Mouse (Mus musculus) liver, embryonic 14.5 days (tissue): ENCODE results near the gene Zfp287. TPM values are rescaled to one million over a fixed set of nuclear protein-coding genes. Genes with fewer than 3 reads are reported as not detected.
A peak's percentile ranks its signal among the peaks of the same experiment; 100 is the strongest.
"Not testable (repeated sequence)": the region's sequence is repeated elsewhere in the genome, so short reads cannot be mapped to it uniquely, and the experiment has no call there.

Source experiments
- ATAC-seq: fragments of 200-750 bp; cut with Nextera tagmentation; 2 replicates; pipeline ENCODE4 v1.8.0; 2017; ENCODE audit warnings: moderate number of reproducible peaks, mild to moderate bottlenecking, moderate library complexity; ENCODE audit not compliant: insufficient read depth
- DNase-seq, 3 experiments: peaks; one replicate each; pipeline ENCODE4 v3.0.0-alpha.2; 2012 to 2013; ENCODE audit warnings: low read depth in 3 of 3, low spot score in 3 of 3
- H3K27ac ChIP-seq: fragments of 300-500 bp; sonication (generic); 2 replicates; pipeline ENCODE4 v1.5.1; 2014; ENCODE audit warnings: moderate library complexity, mild to moderate bottlenecking, control low read depth, inconsistent platforms
- H3K27me3 ChIP-seq: fragments of 300-500 bp; sonication (generic); 2 replicates; pipeline ENCODE4 v1.6.1; 2014; ENCODE audit warnings: mild to moderate bottlenecking, low read length, moderate library complexity; ENCODE audit not compliant: control insufficient read depth, insufficient read depth
- H3K36me3 ChIP-seq: fragments of 300-500 bp; sonication (generic); replicated peaks from 2 replicates; pipeline ENCODE4 v1.6.1; 2014; ENCODE audit warnings: low read depth; ENCODE audit not compliant: control insufficient read depth, insufficient read depth
- H3K4me1 ChIP-seq, 2 experiments: fragments of 200-500 bp in 1 of 2; fragments of 300-500 bp in 1 of 2; sonication (generic) in 1 of 2; replicated peaks; 2 replicates each; pipeline ENCODE4 v1.6.1; 2012 to 2014; ENCODE audit warnings: antibody characterized with exemption in 1 of 2, inconsistent platforms in 1 of 2, low read length in 1 of 2; ENCODE audit not compliant: control insufficient read depth in 2 of 2, insufficient read depth in 2 of 2
- H3K4me2 ChIP-seq: fragments of 300-500 bp; sonication (generic); 2 replicates; pipeline ENCODE4 v1.6.1; 2014; ENCODE audit warnings: low read depth, mild to moderate bottlenecking, control low read depth, moderate library complexity
- H3K4me3 ChIP-seq, 2 experiments: fragments of 200-500 bp in 1 of 2; fragments of 300-500 bp in 1 of 2; sonication (generic) in 1 of 2; 2 replicates each; pipeline ENCODE4 v1.5.1; 2012 to 2014; ENCODE audit warnings: low read depth in 2 of 2, low read length in 2 of 2, mild to moderate bottlenecking in 2 of 2, control low read depth in 1 of 2, inconsistent platforms in 1 of 2, moderate library complexity in 1 of 2; ENCODE audit not compliant: insufficient read depth in 1 of 2
- H3K9ac ChIP-seq: fragments of 300-500 bp; sonication (generic); replicated peaks from 2 replicates; pipeline ENCODE4 v1.6.1; 2014; ENCODE audit warnings: mild to moderate bottlenecking, control low read depth, moderate library complexity
- H3K9me3 ChIP-seq: fragments of 300-500 bp; sonication (generic); 2 replicates; pipeline ENCODE4 v1.6.1; 2016; ENCODE audit warnings: low read length, mixed read lengths; ENCODE audit not compliant: control insufficient read depth
- CTCF ChIP-seq: IDR thresholded peaks from 2 replicates; pipeline ENCODE4 v1.5.1; 2016; ENCODE audit warnings: antibody characterized with exemption, low read depth, control low read depth
- EP300 ChIP-seq: IDR thresholded peaks from 2 replicates; pipeline ENCODE4 v1.6.1; 2016; ENCODE audit warnings: antibody characterized with exemption, low read depth
- whole genome bisulfite sequencing: fragments of 180-500 bp; shearing (Covaris S2); extraction: QIAGEN DNeasy Blood & Tissue Kit; methylation state at CpG from one replicate; pipeline ENCODE4 v1.1.7; 2014; ENCODE audit not compliant: insufficient replicate concordance; 5-methylcytosine and 5-hydroxymethylcytosine counted together
- polyA plus RNA-seq, 2 experiments: library from polyadenylated mRNA; depleted of rRNA in 1 of 2; stranded (reverse) in 1 of 2; unstranded in 1 of 2; fragments of >200 nt; fragmentation: Nextera tagmentation in 1 of 2; extraction: Ambion mirVana in 1 of 2; gene quantifications; 2 replicates each; pipeline versions ENCODE4 v1.2.1 to v1.2.3; 2012 to 2014

Zfp287 gene
- polyA plus RNA-seq, 2 experiments, result 0.22 to 0.26 TPM

GRCm38 (mm10) chr11:62757143-62757507 is 25.4 kb upstream of the Zfp287 start:
- Histone ChIP-seq H3K4me2 (peak overlapping the region; percentile 29), H3K9me3 (no peaks in the 10 kb centered on the region), H3K36me3 (no peaks in the 10 kb centered on the region), H3K4me3 (no peak overlapping the region), H3K27me3 (peaks cover 4% of the 10 kb centered on the region), H3K4me1 (no peaks in the 10 kb centered on the region), H3K27ac (no peak overlapping the region), H3K9ac (no peak overlapping the region)
- TF ChIP-seq EP300 (no peak), CTCF (no peak)
- DNase-seq, result no peak
- ATAC-seq, result peak; percentile 23; the same call in 1 of the 2 replicates
- 8% methylated on average over 7 of the region's 7 CpGs for WGBS

GRCm38 (mm10) chr11:62756456-62757142 is 24.9 kb upstream of the Zfp287 start:
- 6% methylated on average over 36 of the region's 36 CpGs for WGBS

GRCm38 (mm10) chr11:62752780-62753179 is 21.1 kb upstream of the Zfp287 start, which contains the start of gene Gm10428:
TSS of gene Gm10428 (plus strand) at chr11:62753100.
- Histone ChIP-seq H3K9ac (no peak within 1 kb of the TSS), H3K4me3 (no peak within 1 kb of the TSS), H3K27ac (no peak within 1 kb of the TSS), H3K9me3 (no peaks in the 10 kb centered on the region), H3K36me3 (no peaks in the 10 kb centered on the region), H3K27me3 (peaks cover 4% of the 10 kb centered on the region), H3K4me2 (no peak within 1 kb of the TSS), H3K4me1 (no peaks in the 10 kb centered on the region)
- no peak for ATAC-seq
- TF ChIP-seq CTCF, result no peak
- TF ChIP-seq EP300, result no peak
- no peak for DNase-seq
- 67% methylated on average over 8 of the region's 8 CpGs for WGBS

More at GRCm38 (mm10) chr11:62756456-62757142, 24.9 kb upstream of the Zfp287 start:
- Histone ChIP-seq H3K27ac (no peak overlapping the region), H3K9me3 (no peaks in the 10 kb centered on the region), H3K4me1 (no peaks in the 10 kb centered on the region), H3K9ac (no peak overlapping the region), H3K4me3 (no peak overlapping the region), H3K36me3 (no peaks in the 10 kb centered on the region), H3K4me2 (peak overlapping the region; percentile 29), H3K27me3 (peaks cover 4% of the 10 kb centered on the region)
- DNase-seq, result peak; percentile 56 to 62 (median 58)
- peak; percentile 93 for TF ChIP-seq CTCF
- no peak for TF ChIP-seq EP300
- ATAC-seq, result peak; percentile 89

- 59% methylated on average over 11 of the region's 11 CpGs for WGBS
- no peak overlapping the region for H3K4me3 ChIP-seq
- peaks cover 4% of the 10 kb centered on the region; the same call in 1 of the 2 replicates for H3K27me3 ChIP-seq
- no peaks in the 10 kb centered on the region for H3K4me1 ChIP-seq
- no peak overlapping the region for H3K9ac ChIP-seq
- H3K9me3 ChIP-seq, result no peaks in the 10 kb centered on the region
- no peak overlapping the region for H3K27ac ChIP-seq
- ATAC-seq (no peak), DNase-seq (no peak)
- no peak for TF ChIP-seq CTCF
- no peak for TF ChIP-seq EP300
- no peaks in the 10 kb centered on the region for H3K36me3 ChIP-seq
- H3K4me2 ChIP-seq, result no peak overlapping the region
These were observed 20.5 kb upstream of the Zfp287 start for GRCm38 (mm10) chr11:62752191-62752590.

GRCm38 (mm10) chr11:62749445-62749844 is 17.7 kb upstream of the Zfp287 start:
- not testable (repeated sequence) for H3K36me3 ChIP-seq, H3K27ac ChIP-seq, H3K4me2 ChIP-seq, H3K9me3 ChIP-seq, H3K4me3 ChIP-seq, H3K9ac ChIP-seq, H3K4me1 ChIP-seq, DNase-seq, ATAC-seq, H3K27me3 ChIP-seq
- WGBS, result 34% methylated on average over 13 of the region's 13 CpGs
